Mouse (Mus musculus) heart, postnatal 10 days (tissue): ENCODE data around the gene Ganc. TPM values are rescaled to one million over a fixed set of nuclear protein-coding genes. Genes with fewer than 3 reads are reported as not detected.
A peak's percentile ranks its signal among the peaks of the same experiment; 100 is the strongest.

Experiments used
- DNase-seq, 2 experiments: peaks; one replicate each; pipeline ENCODE4 v3.0.0; 2021
- intact Hi-C: fragments of 180-260 bp; cut with DNase I; formaldehyde crosslinking; loops from one replicate; pipeline ENCODE4 v1.15.1; 2025
- total RNA-seq, 2 experiments: library from RNA; stranded (reverse); gene quantifications; 2 replicates each; pipeline ENCODE4 v1.2.3; 2021

Gene Ganc
- total RNA-seq, 2 experiments from 2014 or later = 20.6 to 22.0 TPM

- intact Hi-C loops = no loop called here
- DNase-seq = no peak
These were observed 43.6 kb downstream of the Ganc start for GRCm38 (mm10) chr2:120447306-120447705.

- intact Hi-C loops = no loop called here
- no peak for DNase-seq
These were observed 47.0 kb downstream of the Ganc start for GRCm38 (mm10) chr2:120450724-120451123.

- intact Hi-C loops = no loop called here
These were observed 48.9 kb downstream of the Ganc start for GRCm38 (mm10) chr2:120452600-120452999.

GRCm38 (mm10) chr2:120454987-120455386, 51.3 kb downstream of the Ganc start:
- intact Hi-C loops = no loop called here
- DNase-seq = no peak

More at GRCm38 (mm10) chr2:120452600-120452999, 48.9 kb downstream of the Ganc start:
- no peak for DNase-seq

GRCm38 (mm10) chr2:120455719-120456118, 52.0 kb downstream of the Ganc start, which contains the start of gene Capn3:
Gene Capn3, plus strand, starts transcription at chr2:120456019.
- DNase-seq = no peak
- intact Hi-C loops = no loop called here

- no peak for DNase-seq
- intact Hi-C loops = no loop called here
These were observed 56.5 kb downstream of the Ganc start for GRCm38 (mm10) chr2:120460216-120460615.

GRCm38 (mm10) chr2:120463328-120463727, 59.6 kb downstream of the Ganc start:
- intact Hi-C loops = no loop called here
- no peak for DNase-seq

- intact Hi-C loops = no loop called here
- DNase-seq = no peak
These were observed 60.4 kb downstream of the Ganc start for GRCm38 (mm10) chr2:120464091-120464490.

- intact Hi-C loops = no loop called here
- DNase-seq = no peak
These were observed 61.2 kb downstream of the Ganc start for GRCm38 (mm10) chr2:120464732-120465396.

- intact Hi-C loops = no loop called here
- no peak for DNase-seq
These were observed 61.7 kb downstream of the Ganc start for GRCm38 (mm10) chr2:120465397-120465785.

- intact Hi-C loops = no loop called here
- no peak for DNase-seq
These were observed 64.3 kb downstream of the Ganc start for GRCm38 (mm10) chr2:120468011-120468410.

- intact Hi-C loops = no loop called here
- no peak for DNase-seq
These were observed 65.5 kb downstream of the Ganc start for GRCm38 (mm10) chr2:120469220-120469619.

GRCm38 (mm10) chr2:120469715-120470114, 66.0 kb downstream of the Ganc start:
- no peak for DNase-seq
- intact Hi-C loops = no loop called here

- intact Hi-C loops = no loop called here
These were observed 67.2 kb downstream of the Ganc start for GRCm38 (mm10) chr2:120470856-120471255.

GRCm38 (mm10) chr2:120476277-120477087, 72.8 kb downstream of the Ganc start:
- intact Hi-C loops = loop anchor here (5.0 kb wide), 1 partner anchor 396 kb away; no protein-coding TSS in a partner anchor
- no peak for DNase-seq

More at GRCm38 (mm10) chr2:120470856-120471255, 67.2 kb downstream of the Ganc start:
- no peak for DNase-seq

- intact Hi-C loops = loop anchor here (2.0 to 5.0 kb wide), 3 partner anchors 128 to 394 kb away; no protein-coding TSS in a partner anchor
- DNase-seq = peak; percentile 83 to 88
These were observed 74.9 kb downstream of the Ganc start for GRCm38 (mm10) chr2:120478600-120478999.

GRCm38 (mm10) chr2:120481921-120482320, 78.2 kb downstream of the Ganc start:
- DNase-seq = no peak
- intact Hi-C loops = no loop called here

- peak; percentile 39 to 47 for DNase-seq
- intact Hi-C loops = no loop called here
These were observed 79.1 kb downstream of the Ganc start for GRCm38 (mm10) chr2:120482506-120483389.

GRCm38 (mm10) chr2:120484241-120484640, 80.5 kb downstream of the Ganc start:
- DNase-seq = no peak
- intact Hi-C loops = no loop called here

GRCm38 (mm10) chr2:120493254-120493653, 89.6 kb downstream of the Ganc start:
- intact Hi-C loops = no loop called here
- DNase-seq = no peak

- intact Hi-C loops = no loop called here
- DNase-seq = no peak
These were observed 92.8 kb downstream of the Ganc start for GRCm38 (mm10) chr2:120496511-120496910.
